Mouse (Mus musculus) liver, embryonic 16.5 days (tissue): ENCODE results near the gene Cyp1a2. TPM values are rescaled to one million over a fixed set of nuclear protein-coding genes. Genes with fewer than 3 reads are reported as not detected.

ENCODE experiments used
- ATAC-seq: fragments of 200-750 bp; cut with Nextera tagmentation; 2 replicates; pipeline ENCODE4 v1.8.0; 2017; ENCODE audit warnings: low read depth, mild to moderate bottlenecking, moderate number of reproducible peaks, moderate library complexity
- H3K27ac ChIP-seq: fragments of 300-500 bp; sonication (generic); 2 replicates; pipeline ENCODE4 v1.5.1; 2014; ENCODE audit warnings: mild to moderate bottlenecking, low read length
- H3K27me3 ChIP-seq: fragments of 300-500 bp; sonication (generic); 2 replicates; pipeline ENCODE4 v1.6.1; 2014; ENCODE audit warnings: low read depth, low read length, mixed read lengths; ENCODE audit not compliant: control insufficient read depth, insufficient read depth
- H3K36me3 ChIP-seq: fragments of 300-500 bp; sonication (generic); 2 replicates; pipeline ENCODE4 v1.6.1; 2014; ENCODE audit warnings: mild to moderate bottlenecking; ENCODE audit not compliant: control insufficient read depth, insufficient read depth
- H3K4me1 ChIP-seq: fragments of 300-500 bp; sonication (generic); 2 replicates; pipeline ENCODE4 v1.6.1; 2014; ENCODE audit warnings: low read depth, low read length, mixed read lengths; ENCODE audit not compliant: control insufficient read depth
- H3K4me2 ChIP-seq: fragments of 300-500 bp; sonication (generic); 2 replicates; pipeline ENCODE4 v1.6.1; 2014; ENCODE audit warnings: low read depth, low read length, mixed read lengths
- H3K4me3 ChIP-seq: fragments of 300-500 bp; sonication (generic); 2 replicates; pipeline ENCODE4 v1.5.1; 2014; ENCODE audit warnings: low read depth, mild to moderate bottlenecking, low read length
- H3K9ac ChIP-seq: fragments of 300-500 bp; sonication (generic); 2 replicates; pipeline ENCODE4 v1.6.1; 2014; ENCODE audit warnings: low read depth, low read length
- H3K9me3 ChIP-seq: fragments of 300-500 bp; sonication (generic); replicated peaks from 2 replicates; pipeline ENCODE4 v1.6.1; 2016; ENCODE audit warnings: low read length; ENCODE audit not compliant: control insufficient read depth
- WGBS: fragments of 180-500 bp; shearing (Covaris S2); extraction: QIAGEN DNeasy Blood & Tissue Kit; methylation state at CpG from one replicate; pipeline ENCODE4 v1.1.7; 2014; ENCODE audit not compliant: insufficient replicate concordance; 5-methylcytosine and 5-hydroxymethylcytosine counted together
- polyA plus RNA-seq: library from polyadenylated mRNA; unstranded; fragments of >200 nt; fragmentation: Nextera tagmentation; extraction: Ambion mirVana; gene quantifications from 2 replicates; pipeline ENCODE4 v1.2.1, GENCODE M21; 2015

Cyp1a2 gene
- polyA plus RNA-seq, 1 experiment from 2014 or later, result 0.12 TPM

- ATAC-seq, result peak; percentile 37
- Histone ChIP-seq H3K9ac (peak overlapping the region; percentile 52), H3K36me3 (no peaks in the 10 kb centered on the region), H3K4me2 (peak overlapping the region; percentile 59), H3K27ac (peak overlapping the region; percentile 86), H3K9me3 (no peaks in the 10 kb centered on the region), H3K27me3 (no peaks in the 10 kb centered on the region), H3K4me1 (peaks cover 83% of the 10 kb centered on the region), H3K4me3 (peak overlapping the region; percentile 43)
- 3% methylated on average over 15 of the region's 15 CpGs for WGBS
Observed at GRCm38 (mm10) chr9:57640384-57640783, 43.1 kb downstream of the Cyp1a2 start.

GRCm38 (mm10) chr9:57639661-57640328 is 43.7 kb downstream of the Cyp1a2 start:
- H3K9ac ChIP-seq, result peak overlapping the region; percentile 53
- no peak for ATAC-seq

GRCm38 (mm10) chr9:57638651-57639459 is 44.6 kb downstream of the Cyp1a2 start:
- ATAC-seq, result peak; percentile 83
- Histone ChIP-seq H3K27me3 (no peaks in the 10 kb centered on the region), H3K27ac (peak overlapping the region; percentile 86), H3K9me3 (no peaks in the 10 kb centered on the region), H3K4me2 (peak overlapping the region; percentile 45), H3K36me3 (no peaks in the 10 kb centered on the region), H3K9ac (peak overlapping the region; percentile 53; the same call in 1 of the 2 replicates), H3K4me3 (no peak overlapping the region), H3K4me1 (peaks cover 82% of the 10 kb centered on the region)
- WGBS, result 11% methylated on average over 8 of the region's 8 CpGs

More at GRCm38 (mm10) chr9:57639661-57640328, 43.7 kb downstream of the Cyp1a2 start:
- no peaks in the 10 kb centered on the region for H3K36me3 ChIP-seq
- H3K27ac ChIP-seq, result peak overlapping the region; percentile 86
- H3K27me3 ChIP-seq, result no peaks in the 10 kb centered on the region
- H3K4me1 ChIP-seq, result peaks cover 85% of the 10 kb centered on the region
- H3K4me2 ChIP-seq, result peak overlapping the region; percentile 59
- WGBS, result 35% methylated on average over 5 of the region's 5 CpGs
- H3K4me3 ChIP-seq, result peak overlapping the region; percentile 43
- H3K9me3 ChIP-seq, result no peaks in the 10 kb centered on the region

GRCm38 (mm10) chr9:57637741-57638322 is 45.7 kb downstream of the Cyp1a2 start:
- Histone ChIP-seq H3K36me3 (no peaks in the 10 kb centered on the region), H3K9me3 (no peaks in the 10 kb centered on the region), H3K27ac (peak overlapping the region; percentile 86), H3K4me3 (no peak overlapping the region), H3K27me3 (no peaks in the 10 kb centered on the region), H3K4me1 (peaks cover 82% of the 10 kb centered on the region), H3K9ac (peak overlapping the region; percentile 22; the same call in 1 of the 2 replicates), H3K4me2 (peak overlapping the region; percentile 45)
- no peak; the same call in 1 of the 2 replicates for ATAC-seq
- WGBS, result 8% methylated on average over 6 of the region's 6 CpGs

- Histone ChIP-seq H3K4me3 (no peak overlapping the region), H3K4me2 (0 out of 2 replicates have a peak overlapping the region, but pooled peaks have one; percentile 45), H3K9ac (peak overlapping the region; percentile 17; the same call in 1 of the 2 replicates), H3K27me3 (no peaks in the 10 kb centered on the region), H3K27ac (peak overlapping the region; percentile 86), H3K36me3 (no peaks in the 10 kb centered on the region), H3K4me1 (peaks cover 77% of the 10 kb centered on the region), H3K9me3 (no peaks in the 10 kb centered on the region)
- 47% methylated on average over 3 of the region's 3 CpGs for WGBS
- ATAC-seq, result no peak
Observed at GRCm38 (mm10) chr9:57637272-57637671, 46.2 kb downstream of the Cyp1a2 start.

GRCm38 (mm10) chr9:57633481-57634024 is 50.0 kb downstream of the Cyp1a2 start:
- Histone ChIP-seq H3K4me1 (peaks cover 40% of the 10 kb centered on the region), H3K4me2 (no peak overlapping the region), H3K36me3 (peaks cover 23% of the 10 kb centered on the region), H3K9ac (no peak overlapping the region), H3K27me3 (no peaks in the 10 kb centered on the region), H3K4me3 (no peak overlapping the region), H3K27ac (no peak overlapping the region), H3K9me3 (no peaks in the 10 kb centered on the region)
- no peak for ATAC-seq
- WGBS, result 38% methylated on average over 4 of the region's 4 CpGs

- H3K27me3 ChIP-seq, result no peaks in the 10 kb centered on the region
- no peak overlapping the region for H3K9ac ChIP-seq
- H3K9me3 ChIP-seq, result no peaks in the 10 kb centered on the region
- H3K4me1 ChIP-seq, result peaks cover 15% of the 10 kb centered on the region
- no peak overlapping the region for H3K4me2 ChIP-seq
- ATAC-seq, result peak; percentile 62
- WGBS, result 57% methylated on average over 14 of the region's 14 CpGs
- no peak overlapping the region for H3K4me3 ChIP-seq
- H3K27ac ChIP-seq, result no peak overlapping the region
- peaks cover 48% of the 10 kb centered on the region for H3K36me3 ChIP-seq
Observed at GRCm38 (mm10) chr9:57629118-57629874, 54.2 kb downstream of the Cyp1a2 start.

- H3K9me3 ChIP-seq, result no peaks in the 10 kb centered on the region
- no peak overlapping the region for H3K9ac ChIP-seq
- H3K4me3 ChIP-seq, result no peak overlapping the region
- H3K27me3 ChIP-seq, result no peaks in the 10 kb centered on the region
- ATAC-seq, result no peak
- H3K36me3 ChIP-seq, result peaks cover 48% of the 10 kb centered on the region
- no peak overlapping the region for H3K27ac ChIP-seq
- 76% methylated on average over 12 of the region's 12 CpGs for WGBS
- H3K4me2 ChIP-seq, result no peak overlapping the region
- peaks cover 15% of the 10 kb centered on the region for H3K4me1 ChIP-seq
Observed at GRCm38 (mm10) chr9:57628717-57629116, 54.8 kb downstream of the Cyp1a2 start.
